Mouse (Mus musculus): ENCODE measurements around the gene Nrap.

GRCm38 (mm10) chr19:56385546-56385945, 4.3 kb downstream of the Nrap start:
- no peak for TF ChIP-seq CTCF (IDR thresholded peaks at IDR 0.05; ENCODE audit: low read depth, low read length)
- no peak for TF ChIP-seq POLR2A (IDR thresholded peaks at IDR 0.05; ENCODE audit: extremely low read depth, insufficient read depth, low read length)

Data from liver, adult 2 months (tissue).